Mouse (Mus musculus): ENCODE results near the gene Pnpla7.

GRCm38 (mm10) chr2:24995332-24995731, 19.5 kb downstream of the Pnpla7 start:
- TF ChIP-seq CTCF (IDR thresholded peaks at IDR 0.05; ENCODE audit: control insufficient read depth, insufficient read depth, low read length) (no peak), POLR2A (IDR thresholded peaks at IDR 0.05; ENCODE audit: borderline replicate concordance, control insufficient read depth, low read depth, low read length) (no peak)
